Mouse (Mus musculus): ENCODE measurements at regions not wholly inside any gene's neighbourhood (a gene's known extent, or its start where the extent isn't known, plus 50 kb on each side); places are given as distances from the start of the nearest gene placed in this dataset.
A peak's percentile ranks its signal among the peaks of the same experiment; 100 is the strongest.

GRCm38 (mm10) chr3:121880355-121880754, 65.3 kb upstream of the Abcd3 start:
- 0 out of 2 replicates have a peak, but pooled peaks cover 4% of the 10 kb centered on the region for H3K4me1 ChIP-seq

GRCm38 (mm10) chr3:121875072-121875471, 60.0 kb upstream of the Abcd3 start:
- H3K4me2 ChIP-seq (replicated peaks): no peak overlapping the region
- H3K27me3 ChIP-seq: no peaks in the 10 kb centered on the region
- H3K36me3 ChIP-seq: no peaks in the 10 kb centered on the region
- H3K4me3 ChIP-seq: no peak overlapping the region
- peaks cover 5% of the 10 kb centered on the region; the same call in 1 of the 2 replicates for H3K4me1 ChIP-seq
- H3K9ac ChIP-seq (replicated peaks): no peak overlapping the region
- no peak overlapping the region for H3K27ac ChIP-seq (replicated peaks)
- no peak for ATAC-seq (replicated peaks)
- 77% methylated on average over 4 of the region's 4 CpGs for WGBS
- H3K9me3 ChIP-seq: no peaks in the 10 kb centered on the region

More at GRCm38 (mm10) chr3:121880355-121880754, 65.3 kb upstream of the Abcd3 start:
- no peaks in the 10 kb centered on the region for H3K27me3 ChIP-seq
- no peaks in the 10 kb centered on the region for H3K9me3 ChIP-seq
- no peak overlapping the region for H3K9ac ChIP-seq (replicated peaks)
- 89% methylated on average over 8 of the region's 8 CpGs for WGBS
- ATAC-seq (replicated peaks): no peak
- H3K27ac ChIP-seq (replicated peaks): no peak overlapping the region
- H3K4me3 ChIP-seq: no peak overlapping the region
- H3K36me3 ChIP-seq: no peaks in the 10 kb centered on the region
- no peak overlapping the region for H3K4me2 ChIP-seq (replicated peaks)

GRCm38 (mm10) chr3:121874576-121874975, 59.5 kb upstream of the Abcd3 start:
- Histone ChIP-seq H3K9me3 (no peaks in the 10 kb centered on the region), H3K36me3 (no peaks in the 10 kb centered on the region), H3K27me3 (no peaks in the 10 kb centered on the region), H3K4me2 (replicated peaks) (no peak overlapping the region), H3K4me1 (peaks cover 9% of the 10 kb centered on the region; the same call in 1 of the 2 replicates), H3K4me3 (no peak overlapping the region), H3K9ac (replicated peaks) (no peak overlapping the region), H3K27ac (replicated peaks) (no peak overlapping the region)
- ATAC-seq (replicated peaks): no peak
- WGBS: 92% methylated on average over 1 of the region's 1 CpGs

- ATAC-seq (replicated peaks): no peak
- no peaks in the 10 kb centered on the region for H3K9me3 ChIP-seq
- no peak overlapping the region for H3K4me2 ChIP-seq (replicated peaks)
- 89% methylated on average over 2 of the region's 2 CpGs for WGBS
- no peak overlapping the region for H3K9ac ChIP-seq (replicated peaks)
- no peak overlapping the region for H3K4me3 ChIP-seq
- H3K27ac ChIP-seq (replicated peaks): no peak overlapping the region
- no peaks in the 10 kb centered on the region for H3K27me3 ChIP-seq
- H3K4me1 ChIP-seq: peaks cover 9% of the 10 kb centered on the region; the same call in 1 of the 2 replicates
- H3K36me3 ChIP-seq: no peaks in the 10 kb centered on the region
Measured at GRCm38 (mm10) chr3:121873572-121873971, 58.5 kb upstream of the Abcd3 start.

- Histone ChIP-seq H3K4me1 (peaks cover 9% of the 10 kb centered on the region; the same call in 1 of the 2 replicates), H3K4me3 (no peak overlapping the region), H3K27ac (replicated peaks) (no peak overlapping the region), H3K9me3 (no peaks in the 10 kb centered on the region), H3K9ac (replicated peaks) (no peak overlapping the region), H3K4me2 (replicated peaks) (no peak overlapping the region), H3K36me3 (no peaks in the 10 kb centered on the region), H3K27me3 (no peaks in the 10 kb centered on the region)
- 93% methylated on average over 3 of the region's 3 CpGs for WGBS
- no peak for ATAC-seq (replicated peaks)
Measured at GRCm38 (mm10) chr3:121872685-121873084, 57.6 kb upstream of the Abcd3 start.

GRCm38 (mm10) chr3:121871795-121872194, 56.7 kb upstream of the Abcd3 start:
- no peaks in the 10 kb centered on the region for H3K27me3 ChIP-seq
- H3K4me3 ChIP-seq: no peak overlapping the region
- no peaks in the 10 kb centered on the region for H3K36me3 ChIP-seq
- peaks cover 9% of the 10 kb centered on the region; the same call in 1 of the 2 replicates for H3K4me1 ChIP-seq
- ATAC-seq (replicated peaks): no peak
- H3K4me2 ChIP-seq (replicated peaks): no peak overlapping the region
- WGBS: 80% methylated on average over 4 of the region's 4 CpGs
- no peak overlapping the region for H3K9ac ChIP-seq (replicated peaks)
- H3K27ac ChIP-seq (replicated peaks): no peak overlapping the region
- H3K9me3 ChIP-seq: no peaks in the 10 kb centered on the region

- ATAC-seq (replicated peaks): peak; percentile 73
- Histone ChIP-seq H3K4me3 (no peak overlapping the region), H3K9ac (replicated peaks) (no peak overlapping the region), H3K27me3 (no peaks in the 10 kb centered on the region), H3K9me3 (no peaks in the 10 kb centered on the region), H3K4me2 (replicated peaks) (no peak overlapping the region), H3K27ac (replicated peaks) (0 out of 2 replicates have a peak overlapping the region, but pooled peaks have one; percentile 8), H3K36me3 (no peaks in the 10 kb centered on the region), H3K4me1 (peaks cover 9% of the 10 kb centered on the region; the same call in 1 of the 2 replicates)
- WGBS: 63% methylated on average over 6 of the region's 6 CpGs
Measured at GRCm38 (mm10) chr3:121870726-121871125, 55.6 kb upstream of the Abcd3 start.

GRCm38 (mm10) chr3:121869694-121870093, 54.6 kb upstream of the Abcd3 start:
- H3K27ac ChIP-seq (replicated peaks): peak overlapping the region; percentile 7; the same call in 1 of the 2 replicates
- WGBS: 43% methylated on average over 4 of the region's 4 CpGs
- ATAC-seq (replicated peaks): 0 out of 2 replicates have a peak, but pooled peaks have one; percentile 41
- H3K4me2 ChIP-seq (replicated peaks): no peak overlapping the region
- H3K9me3 ChIP-seq: no peaks in the 10 kb centered on the region
- H3K36me3 ChIP-seq: no peaks in the 10 kb centered on the region
- no peak overlapping the region for H3K4me3 ChIP-seq
- H3K9ac ChIP-seq (replicated peaks): no peak overlapping the region
- H3K27me3 ChIP-seq: no peaks in the 10 kb centered on the region
- peaks cover 9% of the 10 kb centered on the region; the same call in 1 of the 2 replicates for H3K4me1 ChIP-seq

- 39% methylated on average over 5 of the region's 5 CpGs for WGBS
- Histone ChIP-seq H3K4me2 (replicated peaks) (no peak overlapping the region), H3K27ac (replicated peaks) (no peak overlapping the region), H3K36me3 (no peaks in the 10 kb centered on the region), H3K9ac (replicated peaks) (no peak overlapping the region), H3K27me3 (no peaks in the 10 kb centered on the region), H3K9me3 (no peaks in the 10 kb centered on the region), H3K4me1 (peaks cover 9% of the 10 kb centered on the region; the same call in 1 of the 2 replicates), H3K4me3 (no peak overlapping the region)
- no peak for ATAC-seq (replicated peaks)
Measured at GRCm38 (mm10) chr3:121867301-121867700, 52.2 kb upstream of the Abcd3 start.

- Histone ChIP-seq H3K27ac (replicated peaks) (no peak overlapping the region), H3K4me2 (replicated peaks) (no peak overlapping the region), H3K4me1 (peaks cover 3% of the 10 kb centered on the region; the same call in 1 of the 2 replicates), H3K9ac (replicated peaks) (no peak overlapping the region), H3K27me3 (no peaks in the 10 kb centered on the region), H3K4me3 (no peak overlapping the region), H3K9me3 (no peaks in the 10 kb centered on the region), H3K36me3 (no peaks in the 10 kb centered on the region)
- WGBS: 45% methylated on average over 8 of the region's 8 CpGs
- ATAC-seq (replicated peaks): no peak
Measured at GRCm38 (mm10) chr3:121864734-121865445, 49.8 kb upstream of the Abcd3 start.

Data from forebrain, embryonic 15.5 days (tissue).